Mouse (Mus musculus): ENCODE results near the gene Kcnip3.

DNA sequence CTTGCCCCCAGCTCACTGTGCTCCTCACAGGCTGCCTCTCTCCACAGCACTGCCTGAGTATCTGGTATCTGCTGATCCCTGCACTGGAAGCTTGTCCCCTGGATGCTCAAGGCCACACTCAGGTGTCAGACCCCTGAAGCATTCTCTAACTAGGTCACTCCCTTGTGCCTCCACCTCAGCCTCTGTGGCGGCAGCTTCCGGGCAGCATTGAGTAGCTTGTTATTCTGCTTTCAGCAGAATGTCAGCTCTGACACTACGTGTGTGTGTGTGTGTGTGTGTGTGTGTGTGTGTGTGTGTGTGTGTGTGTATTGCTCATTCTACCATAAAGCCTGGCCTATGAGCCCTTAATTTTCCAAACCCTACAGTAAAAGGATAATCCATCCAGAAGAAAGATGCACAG lies 8.7 kb downstream of the Kcnip3 start:
- TF ChIP-seq POLR2A (IDR thresholded peaks at IDR 0.05; ENCODE audit: low read depth, low read length) (no peak), CTCF (conservative IDR thresholded peaks at IDR 0.05; ENCODE audit: insufficient read depth, insufficient read length, low read depth, low read length) (no peak)
